Mouse (Mus musculus): ENCODE data around the gene Rtn4ip1. TPM values are rescaled to one million over a fixed set of nuclear protein-coding genes. Genes with fewer than 3 reads are reported as not detected.

Gene Rtn4ip1
- 14.9 and 15.9 TPM in 2 replicates for polyA plus RNA-seq (2015; fragmentation: Nextera tagmentation; extraction: Ambion mirVana)

DNA sequence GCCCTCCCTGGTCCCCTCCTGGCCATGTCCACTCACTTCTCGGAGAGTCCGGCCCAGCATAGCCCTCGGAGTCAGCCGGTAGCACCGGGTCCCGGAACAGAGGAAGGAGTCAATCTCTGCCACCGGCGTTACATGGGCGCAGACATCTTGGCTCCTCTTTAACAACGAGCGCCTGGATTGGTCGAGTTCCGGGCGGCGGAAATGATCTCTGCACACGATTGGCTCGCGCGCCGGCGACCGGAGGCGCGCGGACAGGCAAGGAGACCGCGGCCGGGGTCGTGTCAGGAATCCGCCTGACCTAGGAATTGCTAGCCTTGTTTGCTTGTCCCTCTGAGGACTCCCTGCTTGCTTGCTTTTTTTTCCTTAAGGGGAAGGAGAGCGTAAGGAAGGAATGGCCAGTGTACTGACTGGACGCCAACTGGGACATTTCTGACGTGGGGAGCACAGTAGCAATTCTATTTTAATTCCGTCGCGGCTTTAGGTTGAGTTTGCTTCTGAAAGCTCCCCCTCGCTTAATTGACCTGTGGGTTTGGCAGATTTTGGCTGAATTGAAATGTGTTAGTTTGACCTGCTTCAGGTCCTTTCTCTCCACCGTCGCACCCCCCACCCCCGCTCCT is at the start of gene Rtn4ip1, which contains the start of gene Qrsl1:
Gene Rtn4ip1, plus strand, starts transcription at position 230 of the 617 bp plus-strand sequence.
Gene Qrsl1, minus strand, starts transcription at position 168 of the 617 bp plus-strand sequence.

Other genes with a start within 250 kb of the Rtn4ip1 start
- 14.3 and 16.9 TPM in 2 replicates for gene Qrsl1, start 62 bp upstream of the Rtn4ip1 start, polyA plus RNA-seq (2015; fragmentation: Nextera tagmentation; extraction: Ambion mirVana)
- gene Crybg1, start 247.0 kb downstream of the Rtn4ip1 start, polyA plus RNA-seq (2015; fragmentation: Nextera tagmentation; extraction: Ambion mirVana): 0.27 and 0.49 TPM in 2 replicates